Mouse (Mus musculus): ENCODE results near the gene Nt5c2.

Nt5c2 gene

DNA sequence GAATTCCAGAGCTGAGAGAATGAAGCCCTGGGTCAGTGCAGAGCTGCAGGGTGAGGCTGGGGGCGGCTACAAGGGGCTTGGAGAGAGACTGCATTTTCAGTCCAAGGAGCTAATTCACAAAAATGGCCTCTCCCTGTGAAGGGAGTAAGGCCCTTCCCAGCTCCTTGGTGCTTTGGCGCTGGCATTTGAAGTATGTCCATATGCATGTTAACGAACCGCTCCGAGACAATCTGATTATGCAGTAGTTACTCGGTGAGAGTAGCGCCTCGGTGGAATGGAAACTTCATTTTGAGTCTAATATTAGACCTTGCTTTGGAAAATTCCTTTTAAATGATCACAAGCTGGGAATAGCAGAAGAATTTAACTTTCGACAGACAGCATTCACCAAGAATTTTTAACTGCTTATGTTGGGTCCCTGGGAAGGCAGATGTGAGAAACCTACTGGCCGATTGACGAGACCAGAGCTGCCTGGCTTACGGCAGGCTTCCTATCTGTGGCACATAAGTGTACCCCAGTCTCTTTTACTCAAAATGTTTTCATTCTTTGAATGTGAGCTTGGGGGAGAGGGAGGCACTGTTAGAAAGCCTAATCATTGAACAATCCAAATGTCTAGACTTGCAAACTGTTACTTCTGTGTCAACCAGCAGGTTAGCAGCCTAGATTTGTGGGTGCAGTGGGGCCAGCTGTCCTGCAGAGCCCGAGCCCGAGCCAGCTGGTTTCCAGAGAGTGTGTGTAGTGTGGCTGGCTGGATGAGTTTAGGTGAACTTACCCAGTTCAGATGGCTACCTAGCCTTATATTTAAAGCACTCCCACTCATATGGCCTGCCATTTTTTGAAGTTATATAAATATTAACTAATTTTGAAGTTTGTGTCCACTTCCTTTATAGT, 166.3 kb downstream of the Nt5c2 start:
- peak in 1 of 2 experiments; percentile 44 for DNase-seq (ENCODE audit: low spot score in 2 of 2)

DNA sequence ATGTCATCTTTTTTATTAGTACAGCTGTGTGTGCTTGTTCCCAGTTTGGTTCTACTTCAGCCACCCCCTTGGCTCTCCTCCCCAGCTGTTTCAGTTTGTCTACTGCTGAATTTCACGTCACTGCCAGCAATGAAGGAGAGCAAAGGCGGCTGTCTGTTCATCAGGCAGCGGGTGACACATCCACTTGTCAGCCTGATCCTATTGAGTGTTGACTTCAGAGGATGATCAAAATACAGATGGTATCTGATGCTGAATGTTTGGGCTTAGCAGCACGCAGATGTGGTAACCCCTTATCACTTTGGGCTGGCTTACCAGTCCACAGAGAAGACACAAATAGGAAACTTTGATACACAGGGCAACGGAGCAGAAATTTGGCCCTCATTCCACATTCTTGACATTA, 168.5 kb downstream of the Nt5c2 start:
- DNase-seq (ENCODE audit: low spot score in 2 of 2): no peak

GRCm38 (mm10) chr19:46846056-46846455, 168.9 kb downstream of the Nt5c2 start:
- no peak for DNase-seq (ENCODE audit: low spot score in 2 of 2)

GRCm38 (mm10) chr19:46843030-46843429, 171.9 kb downstream of the Nt5c2 start:
- no peak for DNase-seq (ENCODE audit: low spot score in 2 of 2)

GRCm38 (mm10) chr19:46841016-46841415, 173.9 kb downstream of the Nt5c2 start:
- DNase-seq (ENCODE audit: low spot score in 2 of 2): no peak

- no peak for DNase-seq (ENCODE audit: low spot score in 2 of 2)
These were observed 177.5 kb downstream of the Nt5c2 start for GRCm38 (mm10) chr19:46837290-46838079.

DNA sequence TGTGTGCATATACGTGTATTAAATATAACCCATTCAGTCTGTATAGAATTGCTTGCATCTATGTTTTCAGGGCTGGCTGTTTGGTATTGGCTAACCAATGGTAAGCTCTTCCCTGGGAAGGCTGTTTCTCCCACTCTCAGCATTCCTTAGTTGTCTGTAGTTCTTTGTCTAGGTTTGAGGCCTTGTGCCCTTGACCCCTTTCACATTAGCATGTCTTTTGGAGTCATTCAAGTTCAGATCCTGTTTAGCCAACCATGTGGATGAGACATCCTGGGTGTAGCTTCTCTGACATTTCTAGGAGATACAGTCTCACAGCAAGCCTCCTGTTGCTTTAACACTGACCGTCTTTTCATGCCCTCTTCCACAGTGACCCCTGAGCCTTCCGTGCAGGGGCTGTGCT, 178.9 kb downstream of the Nt5c2 start:
- no peak for DNase-seq (ENCODE audit: low spot score in 2 of 2)

DNA sequence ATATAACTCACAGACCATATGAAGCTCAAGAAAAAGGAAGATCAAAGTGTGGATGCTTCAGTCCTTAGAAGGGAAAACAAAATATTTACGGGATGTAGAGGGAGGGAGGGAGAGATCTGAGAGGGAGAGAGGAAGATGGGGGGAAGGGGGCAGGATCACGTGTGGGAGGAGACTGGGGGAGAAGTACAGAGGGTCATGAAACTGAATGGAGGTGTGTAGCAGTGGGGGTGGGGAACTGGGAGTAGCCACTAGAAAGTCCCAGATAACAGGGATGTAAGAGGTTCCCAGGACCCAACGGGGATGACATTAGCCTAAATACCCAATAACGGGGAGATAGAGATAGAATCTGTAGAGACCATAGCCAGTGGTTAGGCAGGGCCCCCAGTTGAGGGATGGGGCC, 179.6 kb downstream of the Nt5c2 start:
- DNase-seq (ENCODE audit: low spot score in 2 of 2): no peak

GRCm38 (mm10) chr19:46834301-46834700, 180.7 kb downstream of the Nt5c2 start:
- DNase-seq (ENCODE audit: low spot score in 2 of 2): no peak

Measured in spleen, postnatal 4 days (tissue).